Mouse (Mus musculus): ENCODE measurements around the gene Ndufs7.

- TF ChIP-seq FLI1 (IDR thresholded peaks at IDR 0.05; ENCODE audit: low read length) (no peak), GATA1 (IDR thresholded peaks at IDR 0.05; ENCODE audit: borderline replicate concordance, low read length) (no peak)
Measured at GRCm38 (mm10) chr10:80293325-80293724, 44.4 kb downstream of the Ndufs7 start.

Data from megakaryocyte, embryonic 14.5 days (primary cell).